24 mouse cellular contexts compared by ENCODE assay signal in the genomic region with DNA sequence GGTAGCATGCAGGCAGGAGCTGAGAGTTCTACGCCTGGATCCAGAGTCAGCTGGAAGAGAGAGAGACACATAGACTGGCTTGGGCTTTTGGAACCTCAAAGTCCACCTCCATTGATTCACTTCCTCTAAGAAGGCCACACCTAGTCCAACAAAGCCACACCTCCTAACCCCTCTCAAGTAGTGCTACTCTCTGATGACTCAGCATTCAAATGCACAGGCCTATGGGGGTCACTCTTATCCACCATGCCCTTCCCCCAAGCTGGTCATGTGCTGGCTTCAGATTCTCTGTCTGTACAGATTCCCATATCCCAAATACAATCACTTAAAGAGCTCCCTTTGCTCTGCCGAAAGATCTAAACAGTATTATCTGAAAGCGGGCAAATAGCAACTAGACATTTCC. TPM values are rescaled to one million over a fixed set of nuclear protein-coding genes. Genes with fewer than 3 reads are reported as not detected.
DNase-seq lines count a peak whose midpoint lies in the region; ATAC-seq and TF ChIP-seq lines count a peak whose summit lies in the region.
"Had no signal": no experiment of that assay in that cellular context is flagged by ENCODE, and none has a peak within 500 bp of the region (broad histone marks: within the 10 kb centered on the region; RNA-seq: fewer than 3 reads in every experiment).

No protein-coding gene starts in this region.

- 94% methylated on average over 3 of the region's 3 CpGs for WGBS in intestine, embryonic 16.5 days
- 95% methylated on average over 3 of the region's 3 CpGs for WGBS in intestine, embryonic 15.5 days
- 98% methylated on average over 3 of the region's 3 CpGs for WGBS in cerebellum, adult 2 months

- peak; percentile 47 for DNase-seq in ES-CJ7 (ENCODE audit: low read depth, low spot score)
- peak; percentile 64 for DNase-seq in R1 (ENCODE audit: low read depth, low spot score)
- no peak for DNase-seq in cerebellum, adult 2 months
- no peak for DNase-seq in gastrocnemius, postnatal 10 days
- DNase-seq: adrenal gland, postnatal 10 days; adrenal gland, postnatal 36 days; B cell, adult 2 months; cerebellum, adult 18-20 months; cerebellum, adult 9-11 months; cerebellum, postnatal 25 days; forebrain, postnatal 0 days; gastrocnemius, adult 2 months; gastrocnemius, postnatal 25 days; heart, adult 18-20 months; heart, postnatal 14 days; kidney, adult 18-20 months had no signal

- H3K9ac ChIP-seq in intestine, embryonic 16.5 days (ENCODE audit: low read depth, low read length): no peak overlapping the region
- no peak overlapping the region for H3K9ac ChIP-seq in intestine, embryonic 15.5 days
- H3K9ac ChIP-seq: embryonic facial prominence, embryonic 12.5 days; embryonic facial prominence, embryonic 15.5 days; forebrain, postnatal 0 days; heart, embryonic 13.5 days; hindbrain, embryonic 12.5 days; hindbrain, embryonic 15.5 days had no signal

- H3K4me1 ChIP-seq in intestine, embryonic 16.5 days (ENCODE audit: control insufficient read depth, insufficient read depth, low read length): no peaks in the 10 kb centered on the region
- H3K4me1 ChIP-seq in intestine, embryonic 15.5 days (replicated peaks): no peaks in the 10 kb centered on the region
- no peaks in the 10 kb centered on the region for H3K4me1 ChIP-seq in cerebellum, adult 2 months (ENCODE audit: control insufficient read depth, insufficient read depth, low read length)
- H3K4me1 ChIP-seq: embryonic facial prominence, embryonic 12.5 days; embryonic facial prominence, embryonic 15.5 days; heart, embryonic 13.5 days; hindbrain, embryonic 12.5 days; hindbrain, embryonic 15.5 days had no signal

- TF ChIP-seq CTCF in cerebellum, adult 2 months (IDR thresholded peaks at IDR 0.05; ENCODE audit: borderline replicate concordance, insufficient read depth, low read depth, low read length): no peak

- no peak overlapping the region for H3K4me3 ChIP-seq in intestine, embryonic 16.5 days (ENCODE audit: low read length)
- H3K4me3 ChIP-seq in intestine, embryonic 15.5 days (replicated peaks): no peak overlapping the region
- no peak overlapping the region for H3K4me3 ChIP-seq in cerebellum, adult 2 months (replicated peaks; ENCODE audit: insufficient read depth, low read depth, low read length)
- H3K4me3 ChIP-seq: embryonic facial prominence, embryonic 12.5 days; embryonic facial prominence, embryonic 15.5 days; gastrocnemius, adult 2 months; heart, embryonic 13.5 days; hindbrain, embryonic 12.5 days; hindbrain, embryonic 15.5 days had no signal

- 0 out of 2 replicates have a peak, but pooled peaks cover 4% of the 10 kb centered on the region for H3K9me3 ChIP-seq in intestine, embryonic 16.5 days (ENCODE audit: control insufficient read depth, low read length)
- H3K9me3 ChIP-seq in intestine, embryonic 15.5 days: no peaks in the 10 kb centered on the region
- H3K9me3 ChIP-seq: embryonic facial prominence, embryonic 12.5 days; embryonic facial prominence, embryonic 15.5 days; heart, embryonic 13.5 days; hindbrain, embryonic 12.5 days; hindbrain, embryonic 15.5 days had no signal

- no peak overlapping the region for H3K27ac ChIP-seq in intestine, embryonic 16.5 days (ENCODE audit: low read length)
- no peak overlapping the region for H3K27ac ChIP-seq in intestine, embryonic 15.5 days
- H3K27ac ChIP-seq in cerebellum, adult 2 months (ENCODE audit: insufficient read depth, low read length): no peak overlapping the region
- H3K27ac ChIP-seq: embryonic facial prominence, embryonic 12.5 days; embryonic facial prominence, embryonic 15.5 days; gastrocnemius, adult 2 months; heart, embryonic 13.5 days; hindbrain, embryonic 12.5 days; hindbrain, embryonic 15.5 days had no signal

- H3K27me3 ChIP-seq in intestine, embryonic 16.5 days (replicated peaks; ENCODE audit: control insufficient read depth, insufficient read depth, low read length): no peaks in the 10 kb centered on the region
- H3K27me3 ChIP-seq in intestine, embryonic 15.5 days (replicated peaks): no peaks in the 10 kb centered on the region
- H3K27me3 ChIP-seq in cerebellum, adult 2 months (ENCODE audit: control insufficient read depth, insufficient read depth, low read length): no peaks in the 10 kb centered on the region
- H3K27me3 ChIP-seq: embryonic facial prominence, embryonic 12.5 days; embryonic facial prominence, embryonic 15.5 days; heart, embryonic 13.5 days; hindbrain, embryonic 12.5 days; hindbrain, embryonic 15.5 days had no signal

- ATAC-seq in intestine, embryonic 16.5 days: peak; percentile 31; the same call in 1 of the 2 replicates
- no peak for ATAC-seq in intestine, embryonic 15.5 days
- ATAC-seq: forebrain, embryonic 14.5 days; forebrain, postnatal 0 days had no signal

- H3K4me2 ChIP-seq in intestine, embryonic 16.5 days (ENCODE audit: low read depth, low read length): no peak overlapping the region
- H3K4me2 ChIP-seq in intestine, embryonic 15.5 days (replicated peaks): no peak overlapping the region
- H3K4me2 ChIP-seq: embryonic facial prominence, embryonic 12.5 days; embryonic facial prominence, embryonic 15.5 days; heart, embryonic 13.5 days; hindbrain, embryonic 12.5 days; hindbrain, embryonic 15.5 days had no signal

- no peak for TF ChIP-seq POLR2A in cerebellum, adult 2 months (IDR thresholded peaks at IDR 0.05; ENCODE audit: borderline replicate concordance, insufficient read depth, low read length)

- no peaks in the 10 kb centered on the region for H3K36me3 ChIP-seq in intestine, embryonic 16.5 days (ENCODE audit: control insufficient read depth, insufficient read depth, low read length)
- H3K36me3 ChIP-seq in intestine, embryonic 15.5 days: no peaks in the 10 kb centered on the region

RNA-seq across cellular contexts. Expression of a gene that starts 20.0 kb away (rescaled TPM):
- polyA plus RNA-seq in intestine, embryonic 16.5 days (2015; fragmentation: Nextera tagmentation; extraction: Ambion mirVana): 89.9 and 91.3 TPM in 2 replicates
- 83.6 and 105 TPM in 2 replicates for polyA plus RNA-seq in intestine, embryonic 15.5 days (2015; fragmentation: Nextera tagmentation; extraction: Ambion mirVana)
- 39.4 and 40.0 TPM in 2 replicates for polyA plus RNA-seq in cerebellum, adult 2 months (2012; rRNA removed)
- 10 to 100 TPM; 75.4 to 78.0 TPM for total RNA-seq in gastrocnemius, postnatal 10 days (2021)

RNA-seq across cellular contexts. Expression of a gene that starts 43.2 kb away (rescaled TPM):
- 42.5 and 45.2 TPM in 2 replicates for polyA plus RNA-seq in intestine, embryonic 16.5 days (2015; fragmentation: Nextera tagmentation; extraction: Ambion mirVana)
- 32.1 and 35.7 TPM in 2 replicates for polyA plus RNA-seq in intestine, embryonic 15.5 days (2015; fragmentation: Nextera tagmentation; extraction: Ambion mirVana)
- 38.5 and 39.3 TPM in 2 replicates for polyA plus RNA-seq in cerebellum, adult 2 months (2012; rRNA removed)
- 10 to 100 TPM; 22.3 to 26.1 TPM for total RNA-seq in gastrocnemius, postnatal 10 days (2021)

Comparison
In these comparisons a context has a peak if more than half of its experiments do, and no peak if none do; other contexts are left out.
1. DNase-seq: peak in ES-CJ7 (single experiment) and R1 (single experiment); none in cerebellum, adult 2 months (0 of 2) and gastrocnemius, postnatal 10 days (single experiment).